Mouse (Mus musculus) olfactory bulb, adult 2 months (tissue): Measurements from ENCODE around the gene Wdsub1. TPM values are rescaled to one million over a fixed set of nuclear protein-coding genes. Genes with fewer than 3 reads are reported as not detected.

Experiments
- H3K27ac ChIP-seq: fragments of 200-500 bp; 2 replicates; pipeline ENCODE4 v1.5.1; 2012; ENCODE audit warnings: low read depth, low read length; ENCODE audit not compliant: insufficient read depth
- H3K4me1 ChIP-seq: fragments of 200-500 bp; 2 replicates; pipeline ENCODE4 v1.6.1; 2012; ENCODE audit warnings: low read length; ENCODE audit not compliant: control insufficient read depth, insufficient read depth
- H3K4me3 ChIP-seq: fragments of 200-500 bp; 2 replicates; pipeline ENCODE4 v1.5.1; 2012; ENCODE audit warnings: mild to moderate bottlenecking, low read depth, low read length, moderate library complexity; ENCODE audit not compliant: insufficient read depth
- CTCF ChIP-seq: fragments of 200-500 bp; IDR thresholded peaks from 2 replicates; pipeline ENCODE4 v1.5.1; 2012; ENCODE audit warnings: low read depth, mild to moderate bottlenecking, low read length, moderate library complexity; ENCODE audit not compliant: insufficient read depth
- POLR2A ChIP-seq: fragments of 200-500 bp; IDR thresholded peaks from 2 replicates; pipeline ENCODE4 v1.6.1; 2012; ENCODE audit warnings: mild to moderate bottlenecking, low read depth, low read length, moderate library complexity; ENCODE audit not compliant: insufficient read depth
- WGBS: fragments of 180-500 bp; shearing (Covaris S2); methylation state at CpG from one replicate; pipeline ENCODE4 v1.1.7; 2018; 5-methylcytosine and 5-hydroxymethylcytosine counted together
- polyA plus RNA-seq: library from polyadenylated mRNA; stranded (reverse); fragments of >200 nt; gene quantifications from 2 replicates; pipeline ENCODE4 v1.2.4, GENCODE M21; 2012; ENCODE audit warnings: low replicate concordance; ENCODE audit not compliant: missing spikeins, insufficient read depth, insufficient read length

Gene Wdsub1
- polyA plus RNA-seq, 1 experiment = not detected

DNA sequence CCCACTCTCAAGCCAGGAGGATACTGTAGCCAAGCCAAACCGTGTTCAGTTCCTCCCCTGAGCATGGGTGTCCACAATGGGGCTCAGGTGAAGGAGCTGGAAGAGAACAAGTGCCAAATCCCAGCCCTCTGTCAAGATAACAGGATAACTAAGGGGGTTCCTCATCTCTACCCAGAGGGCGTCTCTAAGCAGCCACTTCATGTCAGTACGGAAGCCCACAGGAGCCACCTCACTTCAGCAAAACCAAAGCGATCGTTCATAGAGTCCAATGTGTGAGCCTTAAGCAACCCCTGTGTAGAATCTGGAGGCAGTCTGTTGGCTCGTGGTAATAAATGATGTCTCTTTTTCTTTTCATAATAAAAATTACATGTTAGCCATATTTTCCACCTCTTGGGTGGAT, 38.5 kb downstream of the Wdsub1 start:
- H3K4me3 ChIP-seq = no peak overlapping the region
- 76% methylated on average over 6 of the region's 6 CpGs for WGBS
- TF ChIP-seq POLR2A = no peak
- TF ChIP-seq CTCF = no peak
- no peak overlapping the region for H3K27ac ChIP-seq
- H3K4me1 ChIP-seq = peaks cover 15% of the 10 kb centered on the region

DNA sequence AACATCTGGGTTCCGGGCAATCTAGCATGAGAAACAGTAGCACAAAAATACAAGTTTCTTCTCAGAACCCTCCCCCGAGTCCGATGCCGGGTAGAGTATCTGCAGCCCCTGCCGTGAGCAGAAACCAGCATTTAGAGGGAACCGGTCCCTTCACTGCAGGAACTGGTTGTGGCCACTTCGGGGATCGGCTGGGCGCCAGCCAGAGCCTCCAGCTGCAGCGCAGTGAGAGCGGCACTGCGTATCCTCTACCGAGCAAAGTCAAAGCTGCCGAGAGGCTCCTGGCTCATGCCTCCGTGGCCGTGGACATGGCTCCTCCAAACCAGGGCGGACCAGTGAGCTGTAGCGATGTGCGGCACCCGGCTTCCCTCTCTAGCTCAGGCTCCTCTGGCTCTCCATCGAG, 39.2 kb downstream of the Wdsub1 start:
- Histone ChIP-seq H3K4me3 (no peak overlapping the region), H3K4me1 (peaks cover 15% of the 10 kb centered on the region), H3K27ac (no peak overlapping the region)
- WGBS = 83% methylated on average over 21 of the region's 21 CpGs
- TF ChIP-seq POLR2A = 0 out of 2 replicates have a peak, but pooled peaks have one; percentile 6
- no peak for TF ChIP-seq CTCF

DNA sequence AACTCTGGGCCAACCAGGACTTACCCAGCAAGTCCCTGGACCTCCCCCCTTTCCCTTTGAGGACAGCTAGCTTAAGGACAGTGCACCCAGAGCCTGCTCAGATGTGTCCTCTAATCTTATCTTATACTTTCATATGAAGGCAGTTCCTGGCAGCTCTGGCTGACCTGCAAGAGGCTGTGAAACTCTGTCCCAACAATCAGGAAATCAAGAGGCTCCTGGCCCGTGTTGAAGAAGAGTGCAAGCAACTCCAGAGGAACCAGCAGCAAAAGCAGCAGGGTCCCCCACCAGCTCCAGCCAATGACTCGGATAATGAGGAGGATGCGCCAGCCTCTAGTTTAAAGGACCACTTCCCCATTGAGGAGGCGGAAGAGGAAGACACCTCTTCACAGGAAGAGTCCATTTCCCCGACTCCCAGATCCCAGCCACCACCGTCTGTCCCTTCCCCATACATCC, 39.8 kb downstream of the Wdsub1 start:
- H3K27ac ChIP-seq = no peak overlapping the region
- H3K4me3 ChIP-seq = no peak overlapping the region
- 94% methylated on average over 6 of the region's 6 CpGs for WGBS
- H3K4me1 ChIP-seq = peaks cover 15% of the 10 kb centered on the region
- TF ChIP-seq POLR2A (no peak), CTCF (no peak)

DNA sequence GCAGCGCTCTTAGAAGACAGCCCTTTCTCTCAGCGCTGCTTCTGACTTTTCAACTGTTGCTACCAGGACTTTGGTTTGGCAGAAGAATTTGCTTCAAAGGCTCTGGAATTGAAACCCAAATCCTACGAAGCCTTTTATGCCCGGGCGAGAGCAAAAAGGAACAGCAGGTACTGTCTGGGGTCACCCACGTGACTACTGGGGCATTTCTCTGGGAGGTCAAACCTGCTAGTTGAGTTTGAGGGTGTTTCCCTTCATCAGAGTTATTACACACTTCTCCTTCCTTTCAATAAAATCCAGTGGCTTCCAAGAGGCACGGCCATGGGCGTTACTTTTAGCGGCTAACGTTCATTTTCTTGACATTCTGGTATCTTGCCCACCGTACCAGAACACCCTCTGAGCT, 40.4 kb downstream of the Wdsub1 start:
- 76% methylated on average over 11 of the region's 11 CpGs for WGBS
- Histone ChIP-seq H3K4me1 (peaks cover 15% of the 10 kb centered on the region), H3K27ac (no peak overlapping the region), H3K4me3 (no peak overlapping the region)
- no peak for TF ChIP-seq POLR2A
- no peak for TF ChIP-seq CTCF

DNA sequence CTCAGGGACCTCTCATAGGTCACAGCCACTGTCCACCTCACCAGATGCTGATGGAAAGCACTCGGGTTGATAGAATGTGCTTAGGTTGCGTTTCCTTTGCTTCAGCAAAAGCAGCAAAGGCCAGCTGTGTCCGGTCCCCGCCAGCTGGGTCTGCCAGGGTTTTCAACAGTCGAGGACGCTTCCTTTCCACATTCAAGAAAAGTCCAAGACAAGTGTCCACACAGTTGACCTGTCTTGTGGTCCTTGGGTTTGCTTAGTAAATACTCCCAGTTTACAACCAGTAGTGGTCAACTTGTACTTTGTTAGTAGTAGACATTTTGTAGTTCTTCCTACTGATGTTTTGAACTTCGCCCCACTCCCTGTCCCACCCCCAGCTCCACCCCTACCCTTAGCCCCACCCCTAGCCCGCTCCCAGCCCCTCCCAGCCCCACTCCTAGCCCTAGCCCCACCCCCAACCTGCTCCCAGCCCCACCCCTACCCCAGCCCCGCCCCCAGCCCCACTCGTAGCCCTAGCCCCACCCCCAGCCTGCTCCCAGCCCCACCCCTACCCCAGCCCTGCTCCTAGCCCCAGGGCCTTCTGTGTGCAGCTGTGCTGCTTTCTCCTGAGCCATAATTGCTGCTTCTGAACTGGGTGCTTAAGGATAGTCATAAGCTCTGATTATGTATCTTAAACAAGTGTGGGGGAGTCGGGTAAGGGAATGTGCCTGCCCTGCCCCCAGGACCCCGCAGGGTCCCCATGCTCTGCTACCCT, 41.0 kb downstream of the Wdsub1 start:
- Histone ChIP-seq H3K4me1 (peaks cover 15% of the 10 kb centered on the region), H3K4me3 (no peak overlapping the region), H3K27ac (no peak overlapping the region)
- TF ChIP-seq CTCF (no peak), POLR2A (no peak)
- WGBS = 70% methylated on average over 12 of the region's 12 CpGs

DNA sequence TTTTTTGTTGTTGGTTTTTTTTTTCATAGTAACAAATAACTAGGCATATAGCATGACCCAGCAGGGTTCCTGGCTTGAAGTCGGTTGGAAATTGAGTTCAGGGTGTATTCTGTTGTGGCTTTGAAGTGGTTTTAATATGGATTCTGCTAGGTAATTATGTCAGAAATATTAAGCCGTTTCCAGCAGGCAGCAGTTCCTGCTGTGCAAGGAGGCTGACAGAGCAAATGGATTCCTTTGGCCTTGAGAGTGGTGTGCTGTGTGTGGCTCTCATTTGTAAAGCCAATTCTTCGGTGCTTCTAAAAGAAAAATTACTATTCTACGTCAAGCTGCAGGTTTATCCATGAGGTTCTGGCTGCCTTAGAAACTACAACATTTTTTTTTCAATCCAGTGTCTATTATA, 42.2 kb downstream of the Wdsub1 start:
- no peak overlapping the region for H3K27ac ChIP-seq
- H3K4me3 ChIP-seq = no peak overlapping the region
- H3K4me1 ChIP-seq = peaks cover 15% of the 10 kb centered on the region
- TF ChIP-seq CTCF = no peak
- TF ChIP-seq POLR2A = no peak
- whole genome bisulfite sequencing = 44% methylated on average over 4 of the region's 4 CpGs

DNA sequence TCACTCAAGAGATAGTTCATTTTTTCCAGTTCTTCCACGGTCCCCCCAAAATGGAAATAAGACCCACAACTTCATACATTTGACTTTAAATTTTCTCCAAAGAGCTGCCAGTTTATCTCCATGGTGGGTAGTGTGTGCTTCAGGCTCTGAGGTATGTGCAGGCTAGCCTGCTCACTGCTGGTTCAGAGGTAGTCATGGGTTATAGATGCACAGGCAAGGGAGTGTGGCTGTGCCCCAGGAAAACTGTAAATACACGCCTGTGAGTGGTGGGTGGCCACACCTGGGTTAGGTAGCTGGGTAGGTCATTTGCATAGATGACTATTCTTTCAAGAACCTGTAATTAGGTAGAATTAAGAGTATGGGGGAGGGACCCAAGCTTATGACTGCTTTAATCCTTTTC, 42.6 kb downstream of the Wdsub1 start:
- Histone ChIP-seq H3K4me1 (peaks cover 15% of the 10 kb centered on the region), H3K4me3 (no peak overlapping the region), H3K27ac (no peak overlapping the region)
- 84% methylated on average over 2 of the region's 2 CpGs for WGBS
- no peak for TF ChIP-seq POLR2A
- TF ChIP-seq CTCF = no peak

DNA sequence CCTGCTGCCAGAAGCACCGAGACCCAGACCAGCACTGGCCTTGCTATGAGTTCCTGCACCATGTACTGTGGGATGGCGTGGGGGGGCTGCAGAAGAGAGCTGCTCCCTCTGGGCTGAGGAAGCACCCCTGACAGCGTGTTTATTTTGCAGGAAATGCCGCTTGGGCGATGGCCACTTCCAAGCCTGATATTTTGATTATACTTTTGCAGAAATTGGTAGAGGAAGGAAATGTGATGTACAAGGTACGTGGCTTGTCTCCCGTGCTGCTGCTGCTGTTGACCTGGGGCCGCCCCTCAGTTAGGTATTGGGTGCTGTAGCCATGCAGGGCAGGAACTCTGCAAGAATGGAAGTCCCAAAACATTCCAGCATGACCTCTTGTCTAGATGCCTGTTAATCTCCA, 43.6 kb downstream of the Wdsub1 start:
- no peak overlapping the region for H3K4me3 ChIP-seq
- peaks cover 15% of the 10 kb centered on the region for H3K4me1 ChIP-seq
- 90% methylated on average over 8 of the region's 8 CpGs for WGBS
- H3K27ac ChIP-seq = no peak overlapping the region
- no peak for TF ChIP-seq POLR2A
- no peak for TF ChIP-seq CTCF

DNA sequence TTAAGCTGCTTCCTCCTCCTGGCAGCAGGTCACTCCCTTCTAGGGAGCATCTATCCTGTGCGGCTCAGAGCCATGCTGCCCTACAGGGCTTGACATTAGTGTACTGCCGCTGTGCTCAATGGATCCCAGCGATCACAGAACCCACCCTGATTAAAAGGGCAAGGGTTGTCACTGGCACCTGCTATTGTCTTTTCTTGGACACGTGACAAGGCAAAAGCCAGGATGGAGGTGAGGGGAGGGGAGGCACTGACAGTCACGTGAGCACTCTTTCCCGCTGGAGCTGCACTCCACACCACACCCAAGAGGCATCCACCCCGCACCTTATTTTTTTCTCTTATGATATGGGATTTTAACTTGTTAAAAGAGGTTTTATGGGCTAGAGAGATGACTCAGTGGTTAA, 50.6 kb downstream of the Wdsub1 start:
- Histone ChIP-seq H3K4me3 (no peak overlapping the region), H3K4me1 (peaks cover 21% of the 10 kb centered on the region), H3K27ac (no peak overlapping the region)
- 91% methylated on average over 7 of the region's 7 CpGs for WGBS
- TF ChIP-seq CTCF (no peak), POLR2A (no peak)
